Mouse (Mus musculus) myocyte (in vitro differentiated cells): Measurements from ENCODE around the gene Ggt6. TPM values are rescaled to one million over a fixed set of nuclear protein-coding genes. Genes with fewer than 3 reads are reported as not detected.
A peak's percentile ranks its signal among the peaks of the same experiment; 100 is the strongest.

Experiments
- H3K27me3 ChIP-seq: one replicate; pipeline ENCODE4 v1.6.1; 2011; ENCODE audit not compliant: control insufficient read depth, insufficient read depth, insufficient read length
- H3K36me3 ChIP-seq: one replicate; pipeline ENCODE4 v1.6.1; 2011; ENCODE audit not compliant: control insufficient read depth, insufficient read depth
- H3K4me2 ChIP-seq: one replicate; pipeline ENCODE4 v1.6.1; 2011; ENCODE audit warnings: low read depth, control low read depth
- H3K4me3 ChIP-seq: one replicate; pipeline ENCODE4 v1.5.1; 2011; ENCODE audit warnings: mild to moderate bottlenecking, control low read depth, moderate library complexity
- H3K79me2 ChIP-seq: one replicate; pipeline ENCODE4 v1.6.1; 2011; ENCODE audit not compliant: control insufficient read depth, insufficient read depth
- H3ac ChIP-seq: one replicate; pipeline ENCODE4 v1.6.1; 2011; ENCODE audit not compliant: control insufficient read depth, insufficient read length
- CEBPB ChIP-seq: IDR thresholded peaks from 2 replicates; pipeline ENCODE4 v1.6.1; 2011; ENCODE audit warnings: mild to moderate bottlenecking, moderate library complexity; ENCODE audit not compliant: poor library complexity, insufficient read depth, severe bottlenecking
- E2F4 ChIP-seq: IDR thresholded peaks from one replicate; pipeline ENCODE4 v1.6.1; 2011; ENCODE audit warnings: mild to moderate bottlenecking, control low read depth, moderate library complexity; ENCODE audit not compliant: insufficient read depth
- MAX ChIP-seq: IDR thresholded peaks from one replicate; pipeline ENCODE4 v1.6.1; 2011; ENCODE audit warnings: low read depth, mild to moderate bottlenecking, control low read depth
- MYOD1 ChIP-seq, 3 experiments: IDR thresholded peaks; one replicate each; pipeline ENCODE4 v1.6.1; 2011; ENCODE audit warnings: control low read depth in 2 of 3, low read depth in 2 of 3, mild to moderate bottlenecking in 2 of 3, moderate library complexity in 1 of 3; ENCODE audit not compliant: insufficient read length in 2 of 3, control insufficient read depth in 1 of 3
- MYOG ChIP-seq, 3 experiments: IDR thresholded peaks; one replicate each; pipeline ENCODE4 v1.6.1; 2011; ENCODE audit warnings: control low read depth in 2 of 3, low read depth in 2 of 3, mild to moderate bottlenecking in 2 of 3; ENCODE audit not compliant: insufficient read length in 2 of 3, control insufficient read depth in 1 of 3, insufficient read depth in 1 of 3
- POLR2A ChIP-seq: IDR thresholded peaks from one replicate; pipeline ENCODE4 v1.6.1; 2011; ENCODE audit warnings: low read depth, mild to moderate bottlenecking, control low read depth, moderate library complexity; ENCODE audit not compliant: insufficient read length
- POLR2AphosphoS2 ChIP-seq: IDR thresholded peaks from one replicate; pipeline ENCODE4 v1.6.1; 2011; ENCODE audit warnings: low read depth, control low read depth; ENCODE audit not compliant: insufficient read length
- REST ChIP-seq: IDR thresholded peaks from one replicate; pipeline ENCODE4 v1.6.1; 2011; ENCODE audit warnings: mild to moderate bottlenecking, control low read depth, moderate library complexity; ENCODE audit not compliant: insufficient read depth, insufficient read length
- SRF ChIP-seq: IDR thresholded peaks from one replicate; pipeline ENCODE4 v1.6.1; 2011; ENCODE audit warnings: low read depth; ENCODE audit not compliant: control insufficient read depth, insufficient read length
- TCF12 ChIP-seq: IDR thresholded peaks from one replicate; pipeline ENCODE4 v1.6.1; 2011; ENCODE audit warnings: mild to moderate bottlenecking, control low read depth; ENCODE audit not compliant: poor library complexity, insufficient read depth, severe bottlenecking
- TCF3 ChIP-seq: IDR thresholded peaks from one replicate; pipeline ENCODE4 v1.6.1; 2011; ENCODE audit warnings: low read depth, control low read depth; ENCODE audit not compliant: insufficient read length
- USF1 ChIP-seq: IDR thresholded peaks from one replicate; pipeline ENCODE4 v1.6.1; 2011; ENCODE audit warnings: low read depth, mild to moderate bottlenecking, control low read depth, moderate library complexity
- polyA plus RNA-seq: library from polyadenylated mRNA; unstranded; fragments of >200 nt; fragmentation: generic; extraction: Trizol; gene quantifications from one replicate; pipeline ENCODE4 v1.2.1, GENCODE M21; 2012; ENCODE audit warnings: missing spikeins

Gene Ggt6
- polyA plus RNA-seq, 1 experiment = not detected

DNA sequence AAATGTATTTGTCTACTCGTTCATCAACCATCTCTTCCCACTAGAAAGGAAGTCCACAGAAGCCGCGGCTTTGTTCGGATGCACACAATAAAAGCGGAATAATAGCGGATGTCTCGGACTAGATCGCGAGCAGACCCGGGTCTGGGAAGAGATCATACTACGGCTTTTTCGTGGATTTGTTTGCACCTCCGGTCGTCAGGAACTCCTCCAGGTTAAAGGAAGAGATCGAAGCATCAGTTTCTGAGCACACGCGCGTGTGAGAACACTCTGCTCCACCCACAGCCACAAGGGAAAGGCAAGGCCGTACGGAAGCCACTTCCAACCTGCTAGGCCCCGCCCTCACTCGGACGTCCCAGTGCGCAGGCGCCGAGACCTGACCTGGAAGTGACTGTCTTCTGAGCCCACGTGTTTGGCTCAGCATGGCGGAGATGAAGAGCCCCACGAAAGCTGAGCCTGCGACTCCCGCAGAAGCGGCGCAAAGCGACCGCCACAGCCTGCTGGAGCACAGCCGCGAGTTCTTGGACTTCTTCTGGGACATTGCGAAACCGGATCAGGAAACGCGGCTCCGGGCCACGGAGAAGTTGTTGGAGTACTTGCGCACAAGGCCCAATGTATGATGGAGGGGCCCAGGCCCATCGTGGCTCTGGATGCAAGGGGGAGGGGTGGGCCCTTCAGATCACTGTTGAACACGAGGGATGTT is 5.8 kb downstream of the Ggt6 start, which contains the start of gene Mybbp1a:
Mybbp1a (plus strand) TSS at position 391 of the 700 bp plus-strand sequence.
- peak within 1 kb of the TSS; percentile 89 for H3K4me2 ChIP-seq
- H3K79me2 ChIP-seq = peaks cover 21% of the 10 kb centered on the region
- peaks cover 16% of the 10 kb centered on the region for H3K36me3 ChIP-seq
- H3K4me3 ChIP-seq = peak within 1 kb of the TSS; percentile 97
- peak; percentile 92 for TF ChIP-seq MAX
- TF ChIP-seq POLR2A = peak; percentile 82
- TF ChIP-seq TCF3 = no peak
- TF ChIP-seq POLR2AphosphoS2 = peak; percentile 96
- TF ChIP-seq USF1 = peak; percentile 91
- H3ac ChIP-seq = peak within 1 kb of the TSS; percentile 78
- no peaks in the 10 kb centered on the region for H3K27me3 ChIP-seq

DNA sequence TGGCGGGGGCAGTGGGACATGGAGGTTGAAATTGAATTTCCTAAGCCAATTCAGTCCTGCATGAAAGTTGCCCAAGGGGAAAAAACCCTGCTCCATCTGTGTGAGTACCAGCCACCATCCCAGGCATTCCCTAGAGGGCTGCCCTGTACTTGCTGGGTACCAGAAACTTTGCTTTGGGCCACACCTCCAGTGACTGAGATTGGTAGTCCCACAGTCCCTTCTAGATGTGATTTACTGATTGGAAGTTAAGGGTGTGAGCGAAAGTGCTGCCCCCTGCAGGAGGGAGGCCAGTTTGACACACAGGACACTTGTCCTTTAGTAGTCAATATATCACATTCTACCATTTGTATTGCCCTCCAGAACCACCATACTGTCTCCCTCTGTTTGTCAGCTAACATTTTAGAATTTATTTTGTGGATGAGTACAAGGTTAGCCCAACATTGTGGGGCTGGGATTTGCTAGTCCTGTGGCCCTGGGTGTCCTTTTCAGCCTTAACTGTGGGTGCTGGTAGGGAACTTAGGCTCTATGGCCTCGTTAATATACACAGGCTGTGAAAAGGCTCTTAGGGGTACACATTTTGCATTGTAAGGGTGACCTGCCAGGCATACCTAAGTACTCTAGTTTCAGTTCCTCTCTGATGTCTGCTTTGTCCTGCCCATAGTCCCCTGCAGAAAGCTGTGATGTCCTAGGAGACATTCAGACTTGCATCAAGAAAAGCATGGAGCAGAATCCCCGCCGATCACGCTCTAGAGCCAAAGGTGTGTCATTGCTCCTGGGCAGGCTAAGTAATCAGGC is 11.2 kb downstream of the Ggt6 start:
- no peaks in the 10 kb centered on the region for H3K27me3 ChIP-seq
- no peak overlapping the region for H3K4me2 ChIP-seq
- TF ChIP-seq SRF (no peak), MYOD1 (IDR thresholded peaks at IDR 0.05; ENCODE audit: control insufficient read depth in 1 of 3, insufficient read length in 2 of 3, low read depth in 2 of 3) (no peak)
- H3K4me3 ChIP-seq = no peak overlapping the region
- peaks cover 18% of the 10 kb centered on the region for H3K79me2 ChIP-seq
- peaks cover 59% of the 10 kb centered on the region for H3K36me3 ChIP-seq
- H3ac ChIP-seq = no peak overlapping the region

DNA sequence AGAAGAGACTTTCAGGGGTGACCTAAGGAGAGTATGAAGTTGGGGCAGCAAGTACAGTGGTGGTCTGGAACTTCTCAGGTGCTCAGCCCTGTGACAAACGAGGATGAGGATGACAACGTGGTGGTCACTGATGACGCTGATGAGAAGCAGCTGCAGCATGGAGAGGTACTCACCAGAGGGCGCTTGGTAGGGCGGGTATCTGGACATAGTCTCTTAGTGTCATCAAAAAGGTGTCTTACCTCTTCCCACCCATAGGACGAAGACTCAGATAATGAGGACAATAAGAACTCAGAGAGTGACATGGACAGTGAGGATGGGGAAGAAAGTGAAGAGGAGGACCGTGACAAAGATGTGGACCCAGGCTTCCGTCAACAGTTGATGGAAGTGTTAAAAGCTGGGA is 12.1 kb downstream of the Ggt6 start:
- TF ChIP-seq POLR2AphosphoS2 (no peak), SRF (no peak), MAX (no peak), TCF12 (no peak), MYOG (IDR thresholded peaks at IDR 0.05; ENCODE audit: control insufficient read depth in 1 of 3, insufficient read depth in 1 of 3, insufficient read length in 2 of 3, low read depth in 2 of 3) (no peak), POLR2A (no peak), MYOD1 (IDR thresholded peaks at IDR 0.05; ENCODE audit: control insufficient read depth in 1 of 3, insufficient read length in 2 of 3, low read depth in 2 of 3) (no peak), CEBPB (no peak), TCF3 (no peak), E2F4 (no peak), REST (no peak)
- Histone ChIP-seq H3K4me2 (no peak overlapping the region), H3ac (no peak overlapping the region), H3K27me3 (no peaks in the 10 kb centered on the region), H3K36me3 (peaks cover 56% of the 10 kb centered on the region), H3K79me2 (peaks cover 8% of the 10 kb centered on the region), H3K4me3 (no peak overlapping the region)

DNA sequence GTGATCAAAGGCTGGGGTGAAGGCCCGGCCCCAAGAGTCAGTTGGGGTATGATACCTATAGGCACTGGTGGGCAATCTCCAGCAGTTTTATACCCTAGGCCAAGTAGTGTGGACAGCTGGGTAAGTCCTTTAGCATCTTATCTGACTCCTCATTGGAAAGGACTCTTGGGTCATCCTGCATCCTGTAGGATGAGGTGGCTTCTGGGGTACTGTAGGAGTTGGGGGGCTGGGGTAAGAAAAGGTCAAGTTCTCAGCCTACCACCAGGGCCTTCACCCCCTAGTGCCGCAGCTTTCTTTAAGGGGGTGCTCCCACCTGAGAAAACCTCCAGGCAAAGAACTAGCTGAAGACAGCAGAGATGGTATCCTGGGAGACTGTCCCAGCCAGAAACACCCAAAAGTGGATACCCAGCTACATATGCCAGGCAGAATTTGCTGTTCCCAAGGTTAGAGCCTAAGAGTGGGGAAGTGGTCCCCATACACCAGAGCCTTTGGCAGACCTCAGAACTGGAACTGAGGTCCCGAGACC is 16.9 kb downstream of the Ggt6 start:
- H3K27me3 ChIP-seq = no peaks in the 10 kb centered on the region
- no peak overlapping the region for H3K4me3 ChIP-seq
- no peaks in the 10 kb centered on the region for H3K79me2 ChIP-seq
- no peak overlapping the region for H3K4me2 ChIP-seq
- no peak overlapping the region for H3ac ChIP-seq
- TF ChIP-seq USF1 (no peak), POLR2AphosphoS2 (no peak), REST (no peak), CEBPB (no peak), E2F4 (no peak), MYOD1 (IDR thresholded peaks at IDR 0.05; ENCODE audit: control insufficient read depth in 1 of 3, insufficient read length in 2 of 3, low read depth in 2 of 3) (no peak), MAX (no peak), TCF12 (no peak), MYOG (IDR thresholded peaks at IDR 0.05; ENCODE audit: control insufficient read depth in 1 of 3, insufficient read depth in 1 of 3, insufficient read length in 2 of 3, low read depth in 2 of 3) (no peak), SRF (no peak), TCF3 (no peak), POLR2A (no peak)
- peaks cover 32% of the 10 kb centered on the region for H3K36me3 ChIP-seq
